Mouse (Mus musculus): Measurements from ENCODE around the gene Stbd1.

Gene Stbd1

DNA sequence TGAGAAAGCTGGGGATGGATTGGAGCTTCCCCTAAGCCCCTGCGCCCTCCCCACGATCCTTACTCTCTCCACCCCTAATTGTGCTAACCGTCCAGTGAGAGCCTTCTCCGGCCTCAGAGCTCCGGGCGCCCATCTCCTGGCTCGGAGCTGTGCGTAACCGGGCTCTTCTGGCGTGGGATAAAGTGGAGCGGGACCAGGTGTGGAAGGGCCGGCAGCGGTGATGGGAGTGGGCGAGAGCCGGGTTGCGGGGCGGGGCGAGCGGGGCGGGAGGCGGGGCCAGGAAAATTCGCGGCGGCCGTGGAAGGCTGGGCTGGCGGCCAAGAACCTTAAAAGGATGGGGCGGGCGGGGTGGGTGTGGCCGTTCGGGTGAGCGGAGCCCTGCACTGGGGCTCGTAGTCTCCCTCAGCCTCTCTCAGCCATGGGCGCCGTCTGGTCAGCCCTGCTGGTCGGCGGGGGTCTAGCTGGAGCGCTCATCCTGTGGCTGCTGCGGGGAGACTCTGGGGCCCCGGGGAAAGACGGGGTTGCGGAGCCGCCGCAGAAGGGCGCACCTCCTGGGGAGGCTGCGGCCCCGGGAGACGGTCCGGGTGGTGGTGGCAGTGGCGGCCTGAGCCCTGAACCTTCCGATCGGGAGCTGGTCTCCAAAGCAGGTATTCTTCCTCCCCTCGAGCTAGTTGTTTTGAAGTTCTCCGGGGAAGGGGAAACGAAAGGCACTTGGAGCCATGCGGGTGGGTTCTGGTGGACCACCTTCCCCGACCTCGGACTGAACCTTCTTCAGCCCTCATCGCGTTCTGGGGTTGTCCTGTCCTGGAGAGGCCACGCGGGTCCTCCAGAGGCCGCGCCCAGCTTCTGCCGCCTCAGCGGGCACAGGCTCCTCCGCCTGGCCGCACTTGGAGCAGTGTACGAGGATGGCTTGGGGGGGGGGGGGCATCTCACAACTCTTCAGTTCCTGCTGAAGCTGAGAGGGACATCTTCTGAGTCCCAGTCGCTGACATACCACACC, at the start of gene Stbd1:
TSS of gene Stbd1 (plus strand) at position 351 of the 1,000 bp plus-strand sequence.
- peak in 1 of 2 experiments; percentile 15 for DNase-seq (ENCODE audit: low spot score in 2 of 2)

DNA sequence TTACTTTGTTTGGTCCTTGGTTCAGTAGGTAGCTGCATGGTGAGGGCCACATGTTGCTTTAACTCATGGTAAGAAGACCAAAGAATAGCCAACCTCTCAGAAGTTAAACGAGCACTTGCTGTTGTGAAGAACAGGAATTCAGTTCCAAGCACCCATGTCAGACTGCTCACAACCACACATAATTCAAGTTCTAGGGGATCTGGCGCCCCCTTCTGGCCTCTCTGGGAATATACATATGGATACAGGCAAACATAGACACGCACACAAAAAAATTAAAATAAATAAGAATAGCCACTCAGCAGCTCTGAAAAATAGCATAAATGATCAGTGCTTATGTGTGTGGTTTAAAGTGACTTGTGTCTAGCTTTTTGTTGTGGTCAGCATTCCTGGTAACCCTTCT, 48.9 kb upstream of the Stbd1 start:
- peak in 1 of 2 experiments; percentile 26 for DNase-seq (ENCODE audit: low spot score in 2 of 2)

DNA sequence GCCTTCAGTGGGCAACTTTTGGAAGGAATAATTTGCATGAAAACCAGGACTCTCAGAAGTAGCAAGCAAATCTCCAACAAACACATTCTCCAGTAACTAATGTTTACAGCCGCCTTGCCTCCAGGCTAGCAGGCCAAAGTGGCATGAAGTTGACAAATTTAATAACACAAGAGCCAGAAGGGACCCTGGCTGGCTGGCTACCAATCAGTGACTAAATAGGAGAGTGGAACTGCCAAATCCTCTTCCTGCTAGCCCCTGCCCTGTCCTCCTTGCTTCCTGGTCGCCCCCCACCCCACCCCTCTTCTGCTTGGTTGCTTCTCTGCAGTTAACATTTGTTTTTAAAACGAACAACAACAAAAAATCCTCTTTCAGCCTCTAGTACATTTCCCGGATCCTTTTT, 48.4 kb upstream of the Stbd1 start:
- DNase-seq (ENCODE audit: low spot score in 2 of 2): no peak

DNA sequence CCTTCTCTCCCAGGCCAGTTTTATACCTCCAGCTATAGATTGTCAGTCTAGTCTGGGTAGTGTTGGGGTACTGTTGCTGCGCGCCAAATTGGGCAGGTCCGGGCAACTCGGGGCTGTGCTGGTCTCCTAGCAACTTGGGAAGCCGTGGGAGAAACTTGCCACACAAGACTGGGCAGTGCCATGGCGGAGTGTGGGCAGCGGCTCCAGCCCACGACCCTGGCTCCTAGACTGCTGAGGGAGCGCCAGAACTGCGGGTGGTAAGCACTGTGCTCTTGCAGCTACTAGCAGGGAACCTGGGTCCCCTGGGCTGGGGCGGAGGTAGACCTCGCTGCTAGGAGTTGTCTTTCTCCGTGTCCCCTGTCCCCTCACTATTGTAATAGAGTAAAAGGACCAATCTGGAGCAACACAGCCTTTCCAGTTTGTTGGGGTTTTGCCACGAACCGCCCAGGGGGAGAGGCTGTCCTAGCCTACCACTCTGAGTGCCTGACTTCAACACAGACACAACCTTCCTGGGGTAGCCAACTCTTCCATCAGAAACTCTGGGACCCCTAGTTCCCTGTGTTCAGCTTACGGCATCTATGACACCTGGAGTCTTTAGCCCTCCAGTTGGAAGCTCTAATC, 47.8 kb upstream of the Stbd1 start, which contains the start of gene Fam47e:
TSS of gene Fam47e (plus strand) at position 179 of the 621 bp plus-strand sequence.
- no peak for DNase-seq (ENCODE audit: low spot score in 2 of 2)

DNA sequence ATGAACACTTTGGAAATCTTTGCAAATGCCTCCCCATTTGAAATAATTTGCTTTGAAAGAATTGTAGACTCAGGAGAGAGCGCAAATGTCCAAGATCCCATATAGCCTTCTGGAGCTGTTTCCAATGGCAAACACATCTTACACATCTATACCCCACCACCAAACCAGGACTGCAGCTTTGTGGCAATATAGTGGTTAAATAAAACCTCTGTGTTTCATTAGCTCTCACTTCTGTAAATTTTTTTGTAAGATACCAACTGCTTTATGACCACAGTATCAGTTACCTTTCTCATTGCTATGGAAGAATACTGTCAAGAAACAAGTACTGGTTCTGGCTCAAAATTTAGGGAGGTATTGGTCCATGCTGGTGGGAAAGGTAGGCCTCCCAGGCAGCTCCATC, 46.9 kb upstream of the Stbd1 start:
- no peak for DNase-seq (ENCODE audit: low spot score in 2 of 2)

DNA sequence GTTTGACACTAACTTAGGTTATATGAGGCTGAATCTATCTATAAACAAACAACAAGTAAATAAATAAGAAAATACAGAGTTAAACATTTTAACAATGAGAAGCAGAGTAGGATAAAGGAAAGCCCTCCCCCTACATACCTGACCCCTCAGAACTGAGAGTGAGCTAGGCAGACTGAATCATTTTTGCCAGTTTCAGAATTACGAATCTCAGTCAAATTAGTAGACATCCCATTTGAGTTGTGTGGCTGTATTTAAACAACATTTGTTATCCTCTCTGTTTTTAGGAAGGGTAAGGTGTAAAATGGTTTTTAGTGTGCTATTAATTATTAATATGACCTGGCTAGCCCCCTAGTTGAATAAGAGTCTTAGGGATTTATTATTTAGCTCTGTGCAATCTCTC, 45.3 kb upstream of the Stbd1 start:
- no peak for DNase-seq (ENCODE audit: low spot score in 2 of 2)

DNA sequence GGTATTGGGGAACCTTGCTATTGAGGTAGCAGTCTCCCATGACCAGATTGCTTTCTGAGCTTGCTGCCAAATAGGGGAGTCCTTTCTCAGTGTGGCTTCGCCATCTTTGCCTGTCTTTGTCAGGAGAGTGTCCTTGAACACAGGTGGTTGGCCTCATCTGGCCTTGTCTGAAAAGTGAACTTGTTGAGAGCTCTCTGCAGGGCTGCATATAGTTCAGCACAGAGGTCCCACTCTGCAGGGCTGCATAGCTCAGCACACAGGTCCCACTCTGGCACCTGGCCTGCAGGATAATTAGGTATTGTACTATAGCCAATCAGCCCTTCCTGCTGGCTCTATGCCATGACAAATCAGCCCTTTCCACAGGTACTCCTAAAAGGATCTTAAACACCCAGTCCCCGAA, 42.6 kb upstream of the Stbd1 start:
- no peak for DNase-seq (ENCODE audit: low spot score in 2 of 2)

DNA sequence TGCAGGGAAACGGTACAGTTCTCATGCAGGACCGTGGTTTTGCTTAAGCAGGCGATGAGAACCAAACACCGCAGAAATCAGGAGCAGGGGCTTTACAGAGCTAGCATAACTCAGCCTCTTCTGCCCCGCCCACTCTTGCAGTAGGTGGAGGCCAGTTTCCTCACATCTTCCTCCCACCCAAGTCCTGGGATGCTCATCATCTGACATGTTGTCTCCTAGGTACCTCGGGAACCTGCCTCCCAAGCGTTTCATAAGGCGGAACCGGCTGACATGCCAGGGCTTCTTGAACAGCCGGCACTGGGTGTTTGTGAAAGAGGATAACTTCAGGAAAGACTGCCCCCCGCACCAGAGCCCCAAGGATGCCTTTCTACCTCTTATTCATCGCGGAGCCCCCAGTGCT, 40.8 kb upstream of the Stbd1 start:
- DNase-seq (ENCODE audit: low spot score in 2 of 2): no peak

DNA sequence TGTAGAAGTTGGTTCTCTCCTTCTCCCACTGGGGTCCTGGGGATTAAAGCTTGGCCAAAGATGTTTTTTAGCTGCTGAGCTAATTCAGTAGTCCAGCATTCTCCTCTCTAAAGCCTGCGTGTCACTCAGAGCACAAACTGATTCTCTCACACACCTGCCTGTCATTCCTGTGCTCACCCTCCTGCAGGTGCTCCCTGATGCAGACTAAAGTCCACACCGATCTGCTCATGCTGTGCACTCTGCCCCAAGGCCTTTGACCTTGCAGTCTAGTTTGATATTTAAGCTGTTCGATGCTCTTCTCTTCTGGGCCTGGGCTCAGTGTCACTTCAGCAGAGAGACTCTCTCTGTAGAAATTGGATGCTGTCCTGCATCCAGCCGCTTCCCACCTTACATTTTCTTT, 31.6 kb upstream of the Stbd1 start:
- DNase-seq (ENCODE audit: low spot score in 2 of 2): no peak

DNA sequence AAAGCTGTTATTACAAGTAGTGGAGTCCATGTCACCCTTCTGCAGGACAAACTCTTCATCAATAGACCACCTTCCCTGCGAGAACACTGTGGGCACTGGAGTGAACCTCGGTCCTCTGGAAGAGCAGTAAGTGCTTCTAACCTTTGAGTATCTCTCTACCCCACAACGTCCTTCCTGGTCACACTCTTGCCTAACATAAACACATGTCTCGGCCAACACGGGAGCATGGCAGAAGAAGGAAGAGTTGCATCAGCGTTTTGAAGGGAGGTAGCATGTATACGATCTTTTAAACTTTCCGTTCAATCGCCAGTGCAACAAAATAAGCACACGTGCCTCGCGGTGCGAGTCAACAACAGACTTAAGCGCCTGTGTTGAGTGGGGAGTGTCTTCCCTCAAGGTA, 23.3 kb upstream of the Stbd1 start:
- DNase-seq (ENCODE audit: low spot score in 2 of 2): no peak

DNA sequence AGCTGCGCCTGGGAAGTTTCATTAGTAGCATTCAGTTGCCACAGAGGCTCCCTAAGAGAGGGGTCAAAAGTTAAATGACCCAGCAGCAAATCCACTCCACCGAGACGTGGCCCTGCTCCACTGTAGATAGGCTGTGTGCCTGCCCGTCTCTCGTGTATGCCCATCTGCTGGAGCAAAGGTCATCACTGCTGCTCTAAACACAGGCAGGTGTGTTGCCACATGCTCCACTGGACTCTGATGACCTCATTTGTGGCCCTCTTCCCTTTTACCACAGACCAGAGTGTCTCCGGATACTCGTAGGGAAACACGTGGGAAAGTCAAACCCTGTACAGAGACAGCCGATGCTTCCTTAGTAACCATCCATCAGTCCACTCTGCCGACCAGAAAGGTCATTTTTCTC, 16.9 kb upstream of the Stbd1 start:
- no peak for DNase-seq (ENCODE audit: low spot score in 2 of 2)

DNA sequence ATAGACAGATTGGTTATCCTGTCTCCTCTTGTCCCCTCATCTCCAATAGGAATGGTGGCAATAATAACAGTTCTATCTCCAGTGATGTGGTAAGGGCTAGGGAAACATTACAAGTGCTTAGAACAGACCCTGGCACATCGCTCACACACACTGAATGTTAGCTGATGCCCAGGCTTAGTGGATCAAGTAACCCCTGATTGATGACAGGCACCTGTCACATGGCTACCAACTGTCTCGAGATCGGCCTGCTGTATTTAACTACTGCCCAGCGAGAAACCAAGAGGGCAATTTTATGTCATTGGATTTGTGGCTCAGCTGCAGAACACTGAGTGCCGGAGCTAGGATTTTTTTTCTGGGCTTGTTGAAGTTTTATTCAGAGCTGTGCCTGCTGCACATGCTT, 7.8 kb upstream of the Stbd1 start:
- DNase-seq (ENCODE audit: low spot score in 2 of 2): no peak

DNA sequence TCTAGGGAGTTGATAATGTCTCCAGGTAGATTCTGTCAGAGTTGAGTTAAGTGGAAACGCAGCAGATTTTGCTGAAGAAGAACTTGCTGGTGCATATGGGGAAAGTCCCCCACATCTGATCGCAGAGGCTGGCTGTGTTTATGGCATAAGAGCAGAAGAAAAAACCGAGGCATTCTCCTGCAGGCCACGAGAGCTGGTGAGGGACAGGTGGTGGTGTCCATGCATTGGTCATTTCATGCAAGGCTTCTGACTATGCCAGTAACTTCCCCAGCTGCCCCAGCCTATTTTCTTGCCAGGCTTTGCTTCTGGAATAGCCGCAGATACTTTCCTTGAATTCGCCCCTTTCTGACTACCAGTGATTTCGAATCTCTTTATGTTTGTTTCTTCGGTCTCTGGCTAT, 6.0 kb upstream of the Stbd1 start:
- DNase-seq (ENCODE audit: low spot score in 2 of 2): no peak

DNA sequence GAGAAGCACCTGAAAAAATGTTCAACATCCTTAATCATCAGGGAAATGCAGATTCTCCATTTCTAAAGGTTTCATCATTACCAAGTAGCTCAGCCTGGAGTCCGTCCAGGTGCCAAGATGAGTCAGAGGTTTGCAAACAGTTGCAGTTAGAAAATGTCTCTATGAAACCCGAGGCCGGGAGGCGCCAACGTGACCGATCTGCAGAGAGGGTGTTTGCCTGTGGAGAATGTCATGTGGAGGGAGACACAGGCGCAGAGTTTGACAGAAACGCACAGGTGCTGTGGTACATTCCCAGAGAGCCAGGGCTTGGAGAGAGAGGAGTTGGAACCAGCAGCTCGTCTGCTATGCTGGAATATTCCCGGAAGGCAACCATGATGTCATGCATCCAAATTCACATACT, 3.8 kb upstream of the Stbd1 start:
- no peak for DNase-seq (ENCODE audit: low spot score in 2 of 2)

DNA sequence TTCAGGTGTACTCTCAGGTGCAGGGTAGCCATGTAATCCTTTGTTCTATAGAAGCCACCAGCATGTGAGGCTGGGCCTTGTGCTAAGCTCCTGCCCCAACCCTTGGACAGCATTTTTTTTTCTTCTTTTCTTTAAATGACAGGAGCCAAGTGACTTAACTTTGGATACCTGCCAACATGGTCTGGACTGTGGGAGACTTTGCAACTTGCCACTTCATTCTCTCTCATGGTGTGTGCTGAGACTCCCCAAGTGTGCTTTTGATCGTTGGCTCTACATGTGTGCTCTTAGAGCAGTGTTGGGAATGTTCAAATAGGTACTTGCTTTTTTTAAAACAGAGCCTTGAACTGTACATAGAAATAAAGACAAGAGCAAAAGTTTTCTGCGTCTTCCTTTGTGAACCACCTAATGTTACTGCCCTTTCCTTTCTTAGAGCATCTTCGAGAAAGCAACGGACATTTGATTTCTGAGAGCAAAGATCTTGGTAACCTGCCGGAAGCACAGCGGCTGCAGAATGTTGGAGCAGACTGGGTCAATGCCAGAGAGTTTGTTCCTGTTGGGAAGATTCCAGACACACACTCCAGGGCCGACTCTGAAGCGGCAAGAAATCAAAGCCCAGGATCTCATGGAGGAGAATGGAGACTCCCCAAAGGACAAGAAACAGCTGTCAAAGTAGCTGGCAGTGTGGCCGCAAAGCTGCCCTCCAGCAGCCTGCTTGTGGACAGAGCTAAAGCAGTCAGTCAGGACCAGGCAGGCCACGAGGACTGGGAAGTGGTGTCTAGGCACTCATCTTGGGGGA, 1.8 kb downstream of the Stbd1 start:
- DNase-seq (ENCODE audit: low spot score in 2 of 2): no peak

DNA sequence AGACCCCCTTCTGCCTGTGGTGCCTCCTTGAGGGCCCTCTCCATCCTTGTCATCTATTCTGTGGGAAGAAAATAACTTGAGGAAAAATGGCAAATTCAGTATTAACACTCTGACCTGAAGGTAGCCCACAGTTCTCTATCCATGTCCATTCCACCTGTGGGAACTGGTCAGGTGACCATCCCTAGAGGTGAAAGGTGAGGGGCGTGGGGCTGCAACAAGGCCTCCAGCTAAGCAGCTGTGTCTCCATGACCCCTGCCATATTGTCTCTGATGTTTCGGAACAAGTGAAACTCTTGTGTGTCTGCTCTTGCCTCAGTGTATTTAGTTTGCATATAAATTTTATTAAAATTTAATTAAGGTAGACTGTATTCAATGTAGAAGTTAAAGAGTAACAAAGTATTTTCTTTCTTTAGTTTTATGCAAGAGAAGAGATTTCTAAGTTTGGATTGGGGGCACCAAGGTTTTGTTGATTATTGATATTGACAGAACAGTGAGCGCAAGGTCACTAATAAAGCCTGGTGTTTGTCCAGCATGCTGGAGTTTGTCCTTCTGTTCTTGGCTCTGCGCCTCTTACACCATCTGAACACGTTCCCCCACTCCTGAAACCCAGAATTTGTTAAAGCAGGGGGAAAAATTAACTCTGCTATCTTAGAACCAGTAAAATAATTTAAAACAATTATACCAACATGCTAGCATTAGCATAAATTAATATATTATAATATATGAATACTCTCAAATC, 4.8 kb downstream of the Stbd1 start:
- DNase-seq (ENCODE audit: low spot score in 2 of 2): no peak

DNA sequence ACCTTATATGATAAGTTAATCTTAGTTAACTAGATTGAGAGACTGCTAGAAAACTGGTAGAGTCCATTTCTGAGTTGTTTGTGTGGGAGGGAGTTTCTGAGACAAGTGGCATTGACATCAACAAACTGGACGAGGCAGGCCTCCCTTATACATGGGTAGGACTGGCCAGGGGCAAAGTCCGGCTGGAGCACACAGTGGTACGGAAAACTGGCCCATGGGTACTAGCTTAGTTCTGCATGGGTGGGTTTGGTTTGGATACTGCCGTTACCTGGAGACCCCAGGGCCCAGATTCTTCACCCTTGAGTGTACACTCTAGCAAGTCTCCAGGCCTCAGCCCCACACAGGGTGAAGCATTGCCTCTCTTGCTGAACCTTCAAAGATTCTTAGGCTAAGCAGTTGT, 9.9 kb downstream of the Stbd1 start:
- no peak for DNase-seq (ENCODE audit: low spot score in 2 of 2)

DNA sequence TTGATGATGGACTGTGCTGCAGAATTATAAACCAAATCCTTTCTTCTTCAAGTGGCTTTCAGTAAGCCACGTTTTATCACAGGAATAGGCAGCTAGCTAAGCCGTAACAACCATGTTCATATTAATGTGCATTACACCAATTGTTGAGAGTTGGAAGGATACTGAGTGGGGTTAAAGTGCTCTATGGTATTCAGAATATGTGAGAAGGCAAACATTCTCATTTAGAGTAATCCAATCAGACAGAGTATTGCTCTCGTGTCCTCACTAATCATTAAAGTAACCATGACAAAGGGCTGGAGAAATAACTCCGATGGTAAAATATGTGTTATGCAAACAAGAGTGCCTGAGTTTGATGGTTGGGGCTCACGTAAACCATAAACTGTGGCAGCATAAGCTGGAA, 19.0 kb downstream of the Stbd1 start:
- no peak for DNase-seq (ENCODE audit: low spot score in 2 of 2)

DNA sequence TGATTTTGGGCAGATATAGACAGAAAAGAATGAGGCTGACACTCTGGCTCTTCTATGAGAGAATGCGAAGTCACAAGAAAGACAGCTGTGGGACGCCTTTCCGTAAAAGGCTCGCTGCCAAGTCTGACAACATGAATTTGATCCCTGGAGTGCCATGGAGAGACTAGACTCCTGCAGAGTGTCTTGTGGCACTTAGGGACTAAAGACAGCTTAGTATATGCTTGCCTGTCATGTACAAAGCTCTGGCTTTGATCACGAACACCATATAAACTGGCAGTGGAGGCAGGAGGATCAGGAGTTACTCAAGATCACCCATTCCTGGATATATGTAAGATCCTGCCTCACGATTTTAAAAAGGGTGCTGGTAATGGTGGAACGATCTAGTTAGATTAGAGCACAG, 25.1 kb downstream of the Stbd1 start:
- no peak for DNase-seq (ENCODE audit: low spot score in 2 of 2)

DNA sequence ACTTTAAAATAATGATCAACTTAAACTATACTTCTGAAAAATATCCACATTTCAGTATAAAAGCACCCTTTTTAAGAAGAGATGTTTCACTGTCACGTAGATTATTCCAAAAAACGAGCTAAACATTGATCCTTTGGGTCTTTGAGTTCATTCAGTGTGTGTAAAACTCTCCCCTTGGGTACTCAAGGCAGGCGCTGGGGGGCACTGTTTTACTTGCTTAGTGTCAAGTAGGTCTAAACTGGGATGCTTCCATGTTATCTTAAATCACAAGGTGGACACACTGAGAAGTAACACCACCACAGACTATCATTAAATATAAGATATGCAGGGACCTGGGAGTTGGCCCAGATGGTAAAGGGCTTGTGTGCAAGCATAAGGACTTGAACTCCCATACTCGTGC, 30.7 kb downstream of the Stbd1 start:
- no peak for DNase-seq (ENCODE audit: low spot score in 2 of 2)

DNA sequence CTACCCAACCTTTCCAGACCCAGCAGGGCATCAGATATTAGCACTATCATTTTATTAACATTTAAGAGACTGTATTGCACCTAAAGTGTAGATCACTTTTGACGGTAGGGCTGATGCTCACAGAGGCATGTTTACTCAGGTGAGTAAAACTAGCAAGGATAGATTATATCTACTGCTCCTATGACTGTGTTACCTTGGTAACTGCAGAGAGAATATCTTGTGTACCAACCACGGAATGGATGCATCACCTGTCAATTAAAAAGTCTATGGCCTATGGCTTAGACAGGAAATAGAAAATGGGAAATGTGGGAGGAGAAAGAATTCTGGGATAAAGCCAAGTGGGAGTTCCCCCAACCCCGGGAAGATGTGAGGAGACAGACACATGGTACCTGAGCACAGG, 32.1 kb downstream of the Stbd1 start:
- no peak for DNase-seq (ENCODE audit: low spot score in 2 of 2)

DNA sequence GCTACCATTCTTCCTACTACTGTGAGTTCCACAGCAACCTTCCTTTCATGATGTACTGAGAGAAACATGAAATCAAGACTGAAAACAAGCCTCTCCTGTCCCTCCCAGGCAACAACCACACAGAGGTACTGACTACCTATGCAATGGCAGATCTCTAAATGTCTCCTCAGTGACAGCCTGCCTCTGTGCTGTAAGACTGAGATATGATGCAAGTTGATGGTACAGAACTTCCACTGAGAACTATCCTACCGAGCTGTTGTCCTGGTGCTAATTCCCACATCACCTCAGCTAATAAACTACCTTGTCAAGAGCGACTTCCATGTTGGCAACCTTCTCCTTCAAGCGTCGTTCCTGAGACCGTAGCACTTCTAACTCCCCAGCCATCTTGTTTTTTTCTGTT, 33.0 kb downstream of the Stbd1 start:
- no peak for DNase-seq (ENCODE audit: low spot score in 2 of 2)
